In the genomic region with DNA sequence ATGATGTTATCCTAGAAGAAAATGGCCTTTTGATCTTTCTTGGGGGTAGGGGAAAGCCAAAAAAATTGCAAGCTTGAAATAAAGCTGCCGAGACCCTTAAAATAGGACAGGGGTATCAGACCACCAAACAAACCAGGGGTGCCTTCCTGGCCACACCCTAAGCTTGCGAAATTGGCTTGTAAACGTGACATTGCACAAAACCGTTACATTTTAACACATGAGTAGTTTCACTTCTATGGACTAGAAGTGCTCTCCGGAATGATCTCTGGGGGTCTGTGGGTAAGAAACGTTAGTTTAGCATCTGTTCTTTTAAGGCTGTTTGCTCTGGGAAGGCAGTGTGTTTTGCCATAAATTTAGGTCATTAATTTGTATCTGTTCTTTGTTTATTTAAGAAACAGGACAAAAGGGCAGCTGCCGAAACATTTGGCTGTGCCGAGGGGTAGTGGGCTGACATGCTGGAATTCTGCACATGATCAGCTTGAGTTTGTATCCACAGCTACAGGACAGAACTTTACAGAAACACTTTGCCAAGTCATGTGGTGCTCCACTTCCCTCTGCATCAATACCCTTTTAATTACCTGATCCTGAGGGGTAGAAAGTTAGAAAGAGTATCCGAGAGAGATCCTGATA, we compare ENCODE assay signal across 12 mouse cellular contexts. TPM values are rescaled to one million over a fixed set of nuclear protein-coding genes. Genes with fewer than 3 reads are reported as not detected.
A peak's percentile ranks its signal among the peaks of the same experiment; 100 is the strongest.
DNase-seq lines count a peak whose midpoint lies in the region; ATAC-seq and TF ChIP-seq lines count a peak whose summit lies in the region.
"Had no signal": no experiment of that assay in that cellular context is flagged by ENCODE, and none has a peak within 500 bp of the region (broad histone marks: within the 10 kb centered on the region; RNA-seq: fewer than 3 reads in every experiment).

No protein-coding gene starts in this region.

- peak overlapping the region; percentile 28 for H3K4me2 ChIP-seq in kidney, embryonic 16.5 days (replicated peaks; ENCODE audit: low read depth, low read length)
- peak overlapping the region; percentile 31; the same call in 1 of the 2 replicates for H3K4me2 ChIP-seq in intestine, embryonic 15.5 days (replicated peaks)
- H3K4me2 ChIP-seq: embryonic facial prominence, embryonic 15.5 days had no signal

- WGBS in kidney, embryonic 16.5 days, result 13% methylated on average over 9 of the region's 9 CpGs
- 23% methylated on average over 9 of the region's 9 CpGs for WGBS in kidney, adult 2 months
- WGBS in intestine, embryonic 15.5 days, result 41% methylated on average over 9 of the region's 9 CpGs
- 14% methylated on average over 9 of the region's 9 CpGs for WGBS in macrophage (ENCODE audit: missing documents)

- no peaks in the 10 kb centered on the region for H3K27me3 ChIP-seq in kidney, embryonic 16.5 days (ENCODE audit: insufficient read depth, low read length)
- no peaks in the 10 kb centered on the region for H3K27me3 ChIP-seq in kidney, adult 2 months (replicated peaks; ENCODE audit: control insufficient read depth, insufficient read depth, low read length)
- H3K27me3 ChIP-seq in intestine, embryonic 15.5 days (replicated peaks), result no peaks in the 10 kb centered on the region
- H3K27me3 ChIP-seq: embryonic facial prominence, embryonic 15.5 days had no signal

- no peak for DNase-seq in kidney, adult 2 months
- peak; percentile 60 for DNase-seq in brain, embryonic 14.5 days (ENCODE audit: low read depth)
- DNase-seq in adrenal gland, postnatal 25 days, result no peak
- DNase-seq in heart, postnatal 10 days, result no peak
- no peak for DNase-seq in testis, postnatal 14 days (ENCODE audit: low spot score)
- DNase-seq: cerebellum, adult 18-20 months; gastrocnemius, postnatal 36 days; heart, postnatal 14 days had no signal

- TF ChIP-seq CTCF in kidney, adult 2 months (conservative IDR thresholded peaks at IDR 0.05; ENCODE audit: insufficient read depth, insufficient read length, low read depth, low read length), result no peak
- no peak for TF ChIP-seq CTCF in brain, embryonic 14.5 days (IDR thresholded peaks at IDR 0.05; ENCODE audit: borderline replicate concordance, extremely low read depth, insufficient read depth, insufficient read length)

- peak overlapping the region; percentile 5; the same call in 1 of the 2 replicates for H3K4me3 ChIP-seq in kidney, embryonic 16.5 days (ENCODE audit: low read length)
- no peak overlapping the region for H3K4me3 ChIP-seq in kidney, adult 2 months (ENCODE audit: insufficient read depth, low read depth, low read length)
- H3K4me3 ChIP-seq in intestine, embryonic 15.5 days (replicated peaks), result no peak overlapping the region
- peak overlapping the region; percentile 14 for H3K4me3 ChIP-seq in macrophage (ENCODE audit: inconsistent target)
- H3K4me3 ChIP-seq: embryonic facial prominence, embryonic 15.5 days had no signal

- no peak overlapping the region for H3K27ac ChIP-seq in kidney, embryonic 16.5 days (ENCODE audit: low read length)
- no peak overlapping the region for H3K27ac ChIP-seq in kidney, adult 2 months (ENCODE audit: insufficient read depth, low read depth, low read length)
- H3K27ac ChIP-seq in intestine, embryonic 15.5 days, result no peak overlapping the region
- H3K27ac ChIP-seq in macrophage, result no peak overlapping the region
- H3K27ac ChIP-seq: embryonic facial prominence, embryonic 15.5 days had no signal

- no peaks in the 10 kb centered on the region for H3K9me3 ChIP-seq in kidney, embryonic 16.5 days (ENCODE audit: low read length)
- H3K9me3 ChIP-seq in intestine, embryonic 15.5 days, result no peaks in the 10 kb centered on the region
- H3K9me3 ChIP-seq: embryonic facial prominence, embryonic 15.5 days had no signal

- intact Hi-C loops in heart, postnatal 10 days (cut with DNase I), result no loop called here

- no peaks in the 10 kb centered on the region for H3K79me2 ChIP-seq in macrophage (ENCODE audit: inconsistent target)

- no peaks in the 10 kb centered on the region for H3K36me3 ChIP-seq in kidney, embryonic 16.5 days (ENCODE audit: insufficient read depth, low read length)
- H3K36me3 ChIP-seq in kidney, adult 2 months (ENCODE audit: control insufficient read depth, insufficient read depth, low read length), result no peaks in the 10 kb centered on the region
- no peaks in the 10 kb centered on the region for H3K36me3 ChIP-seq in intestine, embryonic 15.5 days
- no peaks in the 10 kb centered on the region for H3K36me3 ChIP-seq in macrophage (ENCODE audit: inconsistent target)
- H3K36me3 ChIP-seq: embryonic facial prominence, embryonic 15.5 days had no signal

- TF ChIP-seq POLR2A in kidney, adult 2 months (IDR thresholded peaks at IDR 0.05; ENCODE audit: low read depth, low read length), result no peak
- no peak for TF ChIP-seq POLR2A in brain, embryonic 14.5 days (IDR thresholded peaks at IDR 0.05; ENCODE audit: borderline replicate concordance, extremely low read depth, insufficient read depth, insufficient read length, poor library complexity, severe bottlenecking)

- H3K4me1 ChIP-seq in kidney, embryonic 16.5 days (ENCODE audit: insufficient read depth, low read length), result 0 out of 2 replicates have a peak, but pooled peaks cover 3% of the 10 kb centered on the region
- H3K4me1 ChIP-seq in kidney, adult 2 months (ENCODE audit: control insufficient read depth, insufficient read depth, low read length), result no peaks in the 10 kb centered on the region
- H3K4me1 ChIP-seq in intestine, embryonic 15.5 days (replicated peaks), result no peaks in the 10 kb centered on the region
- H3K4me1 ChIP-seq: embryonic facial prominence, embryonic 15.5 days had no signal

- no peak overlapping the region for H3K9ac ChIP-seq in kidney, embryonic 16.5 days (replicated peaks; ENCODE audit: low read length)
- H3K9ac ChIP-seq in intestine, embryonic 15.5 days, result no peak overlapping the region
- H3K9ac ChIP-seq: embryonic facial prominence, embryonic 15.5 days had no signal

- ATAC-seq in kidney, embryonic 16.5 days (ENCODE audit: low FRiP score, low TSS enrichment), result peak; percentile 39; the same call in 1 of the 2 replicates
- ATAC-seq in intestine, embryonic 15.5 days, result no peak

RNA-seq across cellular contexts. Expression of gene Zbtb18, which starts 52.9 kb away (rescaled TPM):
- polyA plus RNA-seq in kidney, embryonic 16.5 days (2015; fragmentation: Nextera tagmentation; extraction: Ambion mirVana), result 1.4 and 1.6 TPM in 2 replicates
- polyA plus RNA-seq in kidney, adult 2 months (2012; rRNA removed), result 9.2 and 12.7 TPM in 2 replicates
- 55.5 and 56.4 TPM in 2 replicates for polyA plus RNA-seq in brain, embryonic 14.5 days (2012; rRNA removed)
- 2.0 and 2.2 TPM in 2 replicates for polyA plus RNA-seq in intestine, embryonic 15.5 days (2015; fragmentation: Nextera tagmentation; extraction: Ambion mirVana)
- total RNA-seq in macrophage (2018; cell fraction: chromatin; rRNA removed), result 10 to 100 TPM; 11.9 to 49.7 (median 27.8) TPM
- total RNA-seq in macrophage (2018; cell fraction: cytosol; rRNA removed), result 10 to 100 TPM; 11.3 to 25.1 (median 18.6) TPM
- total RNA-seq in macrophage (2018; cell fraction: nucleus; rRNA removed), result 10 to 100 TPM; 15.7 to 70.9 (median 34.3) TPM
- polyA plus RNA-seq in macrophage (2018), result 9.8 to 13.2 TPM (median 11.6 TPM) in 3 replicates
- total RNA-seq in adrenal gland, postnatal 25 days (2021), result 25.8 and 30.3 TPM in 2 replicates
- 10 to 100 TPM; 38.2 to 41.3 TPM for total RNA-seq in heart, postnatal 10 days (2021)

Comparison
In these comparisons a context has a peak if more than half of its experiments do, and no peak if none do; other contexts are left out.
1. H3K4me3 ChIP-seq: peak in kidney, embryonic 16.5 days (single experiment) and macrophage (single experiment); none in kidney, adult 2 months (single experiment) and intestine, embryonic 15.5 days (single experiment).